In the genomic region with DNA sequence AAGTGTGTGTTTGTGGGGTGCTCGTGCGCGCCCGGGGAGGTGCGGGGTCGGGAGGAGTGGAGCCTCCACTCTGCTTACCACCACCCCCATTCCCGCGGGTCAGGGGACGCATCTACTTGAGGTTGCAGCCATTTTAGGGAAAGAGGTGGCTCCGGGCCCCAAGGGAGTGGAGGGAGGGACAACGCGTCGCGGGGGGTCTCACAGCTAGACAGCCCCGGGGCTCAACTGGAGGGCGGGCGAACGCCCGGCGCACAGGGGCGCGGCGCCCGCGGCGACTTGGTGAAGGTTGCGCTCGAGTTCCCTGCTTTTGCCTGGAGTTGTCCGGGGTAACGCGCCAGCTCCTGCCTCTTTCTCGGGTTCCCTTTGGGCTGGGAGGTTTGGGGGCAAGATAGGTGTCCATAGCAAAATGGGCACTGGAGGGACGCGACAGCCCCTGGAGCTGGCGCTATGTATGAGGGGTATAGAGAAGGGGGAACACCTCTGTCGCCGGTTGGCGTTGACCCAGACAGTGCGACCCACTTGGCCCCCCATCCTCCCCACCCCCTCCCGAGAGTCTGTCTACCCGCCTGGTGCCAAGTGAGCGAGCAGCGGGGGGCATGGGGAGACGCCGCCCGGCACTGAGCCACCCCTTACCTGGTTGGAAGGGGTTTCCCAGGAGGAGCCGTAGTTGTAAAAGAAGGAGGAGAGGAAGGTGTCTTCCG, we compare ENCODE assay signal across 8 mouse cellular contexts.
DNase-seq lines count a peak whose midpoint lies in the region; ATAC-seq lines count a peak whose summit lies in the region.

No protein-coding gene starts in this region.

- peak overlapping the region; percentile 78 for H3K9ac ChIP-seq in forebrain, embryonic 13.5 days

- H3K9me3 ChIP-seq in forebrain, embryonic 13.5 days (replicated peaks), result no peaks in the 10 kb centered on the region
- H3K9me3 ChIP-seq in midbrain, embryonic 10.5 days (replicated peaks), result no peaks in the 10 kb centered on the region

- 0 out of 2 replicates have a peak, but pooled peaks have one; percentile 9 for ATAC-seq in forebrain, embryonic 13.5 days
- ATAC-seq in erythroblast, adult 5-6 weeks (replicated peaks; ENCODE audit: low FRiP score, poor library complexity, severe bottlenecking), result no peak

- H3K4me1 ChIP-seq in forebrain, embryonic 13.5 days, result peaks cover 41% of the 10 kb centered on the region
- H3K4me1 ChIP-seq in midbrain, embryonic 10.5 days, result peaks cover 44% of the 10 kb centered on the region

- H3K36me3 ChIP-seq in forebrain, embryonic 13.5 days (ENCODE audit: poor library complexity, severe bottlenecking), result no peaks in the 10 kb centered on the region
- H3K36me3 ChIP-seq in midbrain, embryonic 10.5 days, result no peaks in the 10 kb centered on the region

- peak; percentile 29 for DNase-seq in layer of hippocampus, adult 11-12 months (ENCODE audit: low spot score)
- DNase-seq in layer of hippocampus, adult 9-10 months (ENCODE audit: low spot score), result no peak
- peak; percentile 35 for DNase-seq in brain, adult 2 months (ENCODE audit: low read depth, low spot score)
- DNase-seq in kidney, postnatal 10 days, result peak; percentile 38
- peak; percentile 53 for DNase-seq in midbrain, embryonic 10.5 days (ENCODE audit: low spot score)
- peak; percentile 53 for DNase-seq in testis, postnatal 10 days (ENCODE audit: low spot score)

- H3K4me2 ChIP-seq in forebrain, embryonic 13.5 days, result peak overlapping the region; percentile 100

- WGBS in forebrain, embryonic 13.5 days, result 0% methylated on average over 41 of the region's 48 CpGs
- under 1% methylated on average over 48 of the region's 48 CpGs for WGBS in midbrain, embryonic 10.5 days

- peak overlapping the region; percentile 67 for H3K4me3 ChIP-seq in forebrain, embryonic 13.5 days
- peak overlapping the region; percentile 61 for H3K4me3 ChIP-seq in midbrain, embryonic 10.5 days

- H3K27ac ChIP-seq in forebrain, embryonic 13.5 days, result no peak overlapping the region
- H3K27ac ChIP-seq in midbrain, embryonic 10.5 days (replicated peaks), result no peak overlapping the region

- H3K27me3 ChIP-seq in forebrain, embryonic 13.5 days, result peaks cover 62% of the 10 kb centered on the region
- peaks cover 79% of the 10 kb centered on the region for H3K27me3 ChIP-seq in midbrain, embryonic 10.5 days (ENCODE audit: low read depth, poor library complexity, severe bottlenecking)
